Mouse (Mus musculus) limb, embryonic 12.5 days (tissue): ENCODE results near the gene Dthd1. TPM values are rescaled to one million over a fixed set of nuclear protein-coding genes. Genes with fewer than 3 reads are reported as not detected.

Experiments used
- ATAC-seq: fragments of 200-750 bp; cut with Nextera tagmentation; 2 replicates; pipeline ENCODE4 v1.8.0; 2017; ENCODE audit warnings: low read depth, moderate TSS enrichment; ENCODE audit not compliant: insufficient number of reproducible peaks, insufficient read depth, low FRiP score, low TSS enrichment
- H3K27ac ChIP-seq: fragments of 300-500 bp; sonication (generic); 2 replicates; pipeline ENCODE4 v1.5.1; 2016; ENCODE audit warnings: mild to moderate bottlenecking, moderate library complexity
- H3K27me3 ChIP-seq: fragments of 300-500 bp; sonication (generic); 2 replicates; pipeline ENCODE4 v1.6.1; 2016; ENCODE audit warnings: mild to moderate bottlenecking, moderate library complexity
- H3K36me3 ChIP-seq: fragments of 300-500 bp; sonication (generic); 2 replicates; pipeline ENCODE4 v1.6.1; 2016; ENCODE audit warnings: mild to moderate bottlenecking, moderate library complexity
- H3K4me1 ChIP-seq: fragments of 300-500 bp; sonication (generic); replicated peaks from 2 replicates; pipeline ENCODE4 v1.6.1; 2016
- H3K4me2 ChIP-seq: fragments of 300-500 bp; sonication (generic); 2 replicates; pipeline ENCODE4 v1.6.1; 2016; ENCODE audit warnings: mild to moderate bottlenecking, moderate library complexity
- H3K4me3 ChIP-seq: fragments of 300-500 bp; sonication (generic); replicated peaks from 2 replicates; pipeline ENCODE4 v1.5.1; 2016; ENCODE audit warnings: mild to moderate bottlenecking
- H3K9ac ChIP-seq: fragments of 300-500 bp; sonication (generic); replicated peaks from 2 replicates; pipeline ENCODE4 v1.6.1; 2016; ENCODE audit warnings: mild to moderate bottlenecking, moderate library complexity
- H3K9me3 ChIP-seq: fragments of 300-500 bp; sonication (generic); 2 replicates; pipeline ENCODE4 v1.6.1; 2016; ENCODE audit warnings: mild to moderate bottlenecking, moderate library complexity
- WGBS: fragments of 180-500 bp; shearing (Covaris S2); methylation state at CpG from one replicate; pipeline ENCODE4 v1.1.7; 2016; 5-methylcytosine and 5-hydroxymethylcytosine counted together
- polyA plus RNA-seq: library from polyadenylated mRNA; unstranded; fragments of >200 nt; fragmentation: Nextera tagmentation; extraction: Ambion mirVana; gene quantifications from 2 replicates; pipeline ENCODE4 v1.2.1, GENCODE M21; 2016

Gene Dthd1
- polyA plus RNA-seq, 1 experiment from 2014 or later, result not detected

GRCm38 (mm10) chr5:62814072-62814414 is 420 bp downstream of the Dthd1 start:
- Histone ChIP-seq H3K36me3 (no peaks in the 10 kb centered on the region), H3K4me1 (no peaks in the 10 kb centered on the region), H3K27ac (no peak overlapping the region), H3K4me3 (no peak overlapping the region), H3K9ac (no peak overlapping the region), H3K27me3 (no peaks in the 10 kb centered on the region), H3K4me2 (no peak overlapping the region), H3K9me3 (no peaks in the 10 kb centered on the region)
- no peak for ATAC-seq
- WGBS, result 78% methylated on average over 1 of the region's 1 CpGs

- 61% methylated on average over 1 of the region's 1 CpGs for WGBS
- no peaks in the 10 kb centered on the region for H3K4me1 ChIP-seq
- no peak overlapping the region for H3K27ac ChIP-seq
- no peak overlapping the region for H3K9ac ChIP-seq
- ATAC-seq, result no peak
- no peaks in the 10 kb centered on the region for H3K9me3 ChIP-seq
- H3K4me3 ChIP-seq, result no peak overlapping the region
- no peaks in the 10 kb centered on the region for H3K27me3 ChIP-seq
- no peaks in the 10 kb centered on the region for H3K36me3 ChIP-seq
- no peak overlapping the region for H3K4me2 ChIP-seq
Observed at GRCm38 (mm10) chr5:62815741-62816140, 2.1 kb downstream of the Dthd1 start.

- no peak overlapping the region for H3K9ac ChIP-seq
- ATAC-seq, result no peak
- H3K27me3 ChIP-seq, result no peaks in the 10 kb centered on the region
- no peaks in the 10 kb centered on the region for H3K4me1 ChIP-seq
- H3K27ac ChIP-seq, result no peak overlapping the region
- WGBS, result 83% methylated on average over 2 of the region's 2 CpGs
- H3K4me2 ChIP-seq, result no peak overlapping the region
- H3K4me3 ChIP-seq, result no peak overlapping the region
- no peaks in the 10 kb centered on the region for H3K36me3 ChIP-seq
- no peaks in the 10 kb centered on the region for H3K9me3 ChIP-seq
Observed at GRCm38 (mm10) chr5:62819567-62819966, 5.9 kb downstream of the Dthd1 start.

GRCm38 (mm10) chr5:62820363-62821271 is 7.0 kb downstream of the Dthd1 start:
- ATAC-seq, result no peak
- Histone ChIP-seq H3K4me3 (no peak overlapping the region), H3K9me3 (no peaks in the 10 kb centered on the region)

GRCm38 (mm10) chr5:62842955-62843730 is 29.5 kb downstream of the Dthd1 start:
- Histone ChIP-seq H3K9ac (no peak overlapping the region), H3K4me3 (no peak overlapping the region), H3K27me3 (no peaks in the 10 kb centered on the region), H3K4me2 (no peak overlapping the region), H3K4me1 (no peaks in the 10 kb centered on the region), H3K27ac (no peak overlapping the region), H3K36me3 (no peaks in the 10 kb centered on the region), H3K9me3 (no peaks in the 10 kb centered on the region)
- 87% methylated on average over 3 of the region's 3 CpGs for WGBS
- ATAC-seq, result no peak

More at GRCm38 (mm10) chr5:62820363-62821271, 7.0 kb downstream of the Dthd1 start:
- Histone ChIP-seq H3K9ac (no peak overlapping the region), H3K27me3 (no peaks in the 10 kb centered on the region), H3K4me1 (no peaks in the 10 kb centered on the region), H3K36me3 (no peaks in the 10 kb centered on the region), H3K27ac (no peak overlapping the region), H3K4me2 (no peak overlapping the region)
- 79% methylated on average over 8 of the region's 8 CpGs for WGBS

GRCm38 (mm10) chr5:62846571-62847131 is 33.0 kb downstream of the Dthd1 start:
- no peak overlapping the region for H3K9ac ChIP-seq
- no peaks in the 10 kb centered on the region for H3K27me3 ChIP-seq
- H3K4me3 ChIP-seq, result no peak overlapping the region
- no peak for ATAC-seq
- 86% methylated on average over 6 of the region's 6 CpGs for WGBS
- H3K36me3 ChIP-seq, result no peaks in the 10 kb centered on the region
- H3K4me2 ChIP-seq, result no peak overlapping the region
- H3K27ac ChIP-seq, result no peak overlapping the region
- no peaks in the 10 kb centered on the region for H3K4me1 ChIP-seq
- H3K9me3 ChIP-seq, result no peaks in the 10 kb centered on the region

- WGBS, result 83% methylated on average over 2 of the region's 2 CpGs
- Histone ChIP-seq H3K4me1 (no peaks in the 10 kb centered on the region), H3K36me3 (no peaks in the 10 kb centered on the region), H3K4me3 (no peak overlapping the region), H3K27ac (no peak overlapping the region), H3K9ac (no peak overlapping the region), H3K9me3 (no peaks in the 10 kb centered on the region), H3K4me2 (no peak overlapping the region), H3K27me3 (no peaks in the 10 kb centered on the region)
- ATAC-seq, result no peak
Observed at GRCm38 (mm10) chr5:62851337-62851736, 37.7 kb downstream of the Dthd1 start.

- Histone ChIP-seq H3K27me3 (no peaks in the 10 kb centered on the region), H3K4me1 (no peaks in the 10 kb centered on the region), H3K9me3 (no peaks in the 10 kb centered on the region), H3K4me2 (no peak overlapping the region), H3K27ac (no peak overlapping the region), H3K9ac (no peak overlapping the region), H3K4me3 (no peak overlapping the region), H3K36me3 (no peaks in the 10 kb centered on the region)
- no peak for ATAC-seq
- WGBS, result 89% methylated on average over 4 of the region's 4 CpGs
Observed at GRCm38 (mm10) chr5:62854361-62854844, 40.8 kb downstream of the Dthd1 start.

- no peak overlapping the region for H3K27ac ChIP-seq
- H3K4me3 ChIP-seq, result no peak overlapping the region
- 78% methylated on average over 1 of the region's 1 CpGs for WGBS
- no peak for ATAC-seq
- no peaks in the 10 kb centered on the region for H3K36me3 ChIP-seq
- no peaks in the 10 kb centered on the region for H3K27me3 ChIP-seq
- H3K4me1 ChIP-seq, result no peaks in the 10 kb centered on the region
- H3K4me2 ChIP-seq, result no peak overlapping the region
- no peak overlapping the region for H3K9ac ChIP-seq
- no peaks in the 10 kb centered on the region for H3K9me3 ChIP-seq
Observed at GRCm38 (mm10) chr5:62857502-62857901, 43.9 kb downstream of the Dthd1 start.

- Histone ChIP-seq H3K9ac (no peak overlapping the region), H3K36me3 (no peaks in the 10 kb centered on the region), H3K27ac (no peak overlapping the region), H3K27me3 (no peaks in the 10 kb centered on the region), H3K4me1 (no peaks in the 10 kb centered on the region), H3K4me2 (no peak overlapping the region), H3K4me3 (no peak overlapping the region), H3K9me3 (no peaks in the 10 kb centered on the region)
- 80% methylated on average over 2 of the region's 2 CpGs for WGBS
- no peak for ATAC-seq
Observed at GRCm38 (mm10) chr5:62858282-62858681, 44.7 kb downstream of the Dthd1 start.

- Histone ChIP-seq H3K27me3 (no peaks in the 10 kb centered on the region), H3K9ac (no peak overlapping the region), H3K9me3 (no peaks in the 10 kb centered on the region), H3K4me1 (no peaks in the 10 kb centered on the region), H3K4me3 (no peak overlapping the region), H3K4me2 (no peak overlapping the region), H3K36me3 (no peaks in the 10 kb centered on the region), H3K27ac (no peak overlapping the region)
- ATAC-seq, result no peak
- WGBS, result 76% methylated on average over 3 of the region's 3 CpGs
Observed at GRCm38 (mm10) chr5:62864348-62864747, 50.7 kb downstream of the Dthd1 start.
